In the genomic region with DNA sequence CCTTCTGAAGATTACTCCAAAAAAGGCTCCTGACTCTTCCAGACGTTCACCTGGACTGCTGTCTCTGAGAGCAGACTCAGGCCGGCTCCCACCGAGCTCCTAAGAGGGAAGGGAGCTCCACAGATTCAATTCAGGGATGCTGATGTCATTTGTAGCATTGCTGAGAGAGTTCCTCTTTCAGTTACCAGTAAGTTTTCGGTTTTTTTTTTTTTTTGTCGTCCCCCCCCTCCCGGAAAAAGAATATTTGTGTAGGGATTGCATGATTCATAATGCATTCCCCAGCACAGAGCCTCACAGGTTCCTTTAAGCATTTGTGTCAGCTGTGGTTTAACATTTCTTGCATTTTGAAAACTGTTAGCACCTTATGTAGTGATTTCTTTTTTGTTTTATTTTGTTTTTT, we compare ENCODE assay signal across 22 mouse cellular contexts.
DNase-seq lines count a peak whose midpoint lies in the region; ATAC-seq and TF ChIP-seq lines count a peak whose summit lies in the region.
"Had no signal": no experiment of that assay in that cellular context is flagged by ENCODE, and none has a peak within 500 bp of the region (broad histone marks: within the 10 kb centered on the region; RNA-seq: fewer than 3 reads in every experiment).

No protein-coding gene starts in this region.

- WGBS in macrophage (ENCODE audit: missing documents): 2% methylated on average over 6 of the region's 6 CpGs
- 81% methylated on average over 6 of the region's 6 CpGs for WGBS in limb, embryonic 10.5 days

- TF ChIP-seq POLR2A in embryonic fibroblast, embryonic 13.5 days (IDR thresholded peaks at IDR 0.05; ENCODE audit: low read depth, low read length): no peak

- no peaks in the 10 kb centered on the region for H3K9me3 ChIP-seq in limb, embryonic 10.5 days (replicated peaks)
- H3K9me3 ChIP-seq: embryonic facial prominence, embryonic 13.5 days; embryonic facial prominence, embryonic 15.5 days; forebrain, embryonic 13.5 days; forebrain, embryonic 15.5 days; G1E had no signal

- peak overlapping the region; percentile 39; the same call in 1 of the 2 replicates for H3K27ac ChIP-seq in embryonic fibroblast, embryonic 13.5 days (ENCODE audit: insufficient read depth, low read length)
- H3K27ac ChIP-seq in macrophage: peak overlapping the region; percentile 34
- H3K27ac ChIP-seq in limb, embryonic 10.5 days: no peak overlapping the region
- H3K27ac ChIP-seq: embryonic facial prominence, embryonic 13.5 days; embryonic facial prominence, embryonic 15.5 days; forebrain, embryonic 13.5 days; forebrain, embryonic 15.5 days had no signal

- H3K36me3 ChIP-seq in macrophage (ENCODE audit: inconsistent target): no peaks in the 10 kb centered on the region
- H3K36me3 ChIP-seq in limb, embryonic 10.5 days: peaks cover 4% of the 10 kb centered on the region
- H3K36me3 ChIP-seq: embryonic facial prominence, embryonic 15.5 days; forebrain, embryonic 15.5 days had no signal

- H3K27me3 ChIP-seq in limb, embryonic 10.5 days (ENCODE audit: low read depth, poor library complexity, severe bottlenecking): no peaks in the 10 kb centered on the region
- H3K27me3 ChIP-seq: embryonic facial prominence, embryonic 13.5 days; embryonic facial prominence, embryonic 15.5 days; forebrain, embryonic 13.5 days; forebrain, embryonic 15.5 days had no signal

- no peak overlapping the region for H3K4me3 ChIP-seq in embryonic fibroblast, embryonic 13.5 days (ENCODE audit: insufficient read depth, low read length)
- H3K4me3 ChIP-seq in macrophage (ENCODE audit: inconsistent target): no peak overlapping the region
- H3K4me3 ChIP-seq in limb, embryonic 10.5 days: no peak overlapping the region
- H3K4me3 ChIP-seq: embryonic facial prominence, embryonic 13.5 days; embryonic facial prominence, embryonic 15.5 days; forebrain, embryonic 13.5 days; forebrain, embryonic 15.5 days had no signal

- TF ChIP-seq CTCF in embryonic fibroblast, embryonic 13.5 days (IDR thresholded peaks at IDR 0.05; ENCODE audit: borderline replicate concordance, insufficient read depth, low read length): no peak

- H3K79me2 ChIP-seq in macrophage (ENCODE audit: inconsistent target): no peaks in the 10 kb centered on the region

- DNase-seq in NIH3T3 (ENCODE audit: low read depth): peak; percentile 45
- no peak for DNase-seq in limb, embryonic 10.5 days (ENCODE audit: low spot score)
- no peak for DNase-seq in retina, embryonic 14.5 days (ENCODE audit: low spot score)
- no peak for DNase-seq in layer of hippocampus, postnatal 10 days (ENCODE audit: low spot score in 2 of 2)
- DNase-seq: adrenal gland, postnatal 10 days; adrenal gland, postnatal 25 days; cerebellum, adult 11 months; cerebellum, adult 18-20 months; cerebellum, adult 8-10 months; cerebellum, adult 9-11 months; cerebellum, postnatal 14 days; cerebellum, postnatal 36 days; forebrain, postnatal 0 days had no signal

- peak; percentile 16; the same call in 1 of the 2 replicates for ATAC-seq in megakaryocyte progenitor cell, adult 5-6 weeks (replicated peaks; ENCODE audit: poor library complexity)
- no peak for ATAC-seq in activated CD4-positive, CD25-positive, alpha-beta regulatory T cell, adult 4 months
- ATAC-seq: forebrain, embryonic 13.5 days; forebrain, embryonic 15.5 days; forebrain, postnatal 0 days had no signal

- H3K4me1 ChIP-seq in embryonic fibroblast, embryonic 13.5 days (ENCODE audit: control insufficient read depth, insufficient read depth, low read length): peaks cover 11% of the 10 kb centered on the region
- peaks cover 13% of the 10 kb centered on the region for H3K4me1 ChIP-seq in limb, embryonic 10.5 days
- H3K4me1 ChIP-seq: forebrain, embryonic 13.5 days; forebrain, embryonic 15.5 days had no signal
